Mouse (Mus musculus) ovary, adult 18-20 months (tissue): Measurements from ENCODE around the gene Aifm2.

Source experiments
- DNase-seq: peaks from one replicate; pipeline ENCODE4 v3.0.0; 2022; ENCODE audit warnings: low spot score, mixed read lengths

Gene Aifm2

GRCm38 (mm10) chr10:61764689-61765088, 49.6 kb downstream of the Aifm2 start:
- no peak for DNase-seq

- DNase-seq = no peak
These were observed 50.5 kb downstream of the Aifm2 start for GRCm38 (mm10) chr10:61765558-61765957.

- DNase-seq = no peak
These were observed 51.7 kb downstream of the Aifm2 start for GRCm38 (mm10) chr10:61766806-61767205.

GRCm38 (mm10) chr10:61781461-61782128, 66.5 kb downstream of the Aifm2 start:
- DNase-seq = no peak

- DNase-seq = peak; percentile 15
These were observed 67.9 kb downstream of the Aifm2 start for GRCm38 (mm10) chr10:61782799-61783611.

GRCm38 (mm10) chr10:61783621-61784251, 68.7 kb downstream of the Aifm2 start, which contains the start of gene H2afy2:
Gene H2afy2, minus strand, starts transcription at chr10:61784147.
- DNase-seq = peak; percentile 62

GRCm38 (mm10) chr10:61784414-61784813, 69.4 kb downstream of the Aifm2 start:
- DNase-seq = no peak

- no peak for DNase-seq
These were observed 72.7 kb downstream of the Aifm2 start for GRCm38 (mm10) chr10:61787541-61788313.

- DNase-seq = no peak
These were observed 73.4 kb downstream of the Aifm2 start for GRCm38 (mm10) chr10:61788499-61788898.
